9 mouse cellular contexts compared by ENCODE assay signal in the genomic region with DNA sequence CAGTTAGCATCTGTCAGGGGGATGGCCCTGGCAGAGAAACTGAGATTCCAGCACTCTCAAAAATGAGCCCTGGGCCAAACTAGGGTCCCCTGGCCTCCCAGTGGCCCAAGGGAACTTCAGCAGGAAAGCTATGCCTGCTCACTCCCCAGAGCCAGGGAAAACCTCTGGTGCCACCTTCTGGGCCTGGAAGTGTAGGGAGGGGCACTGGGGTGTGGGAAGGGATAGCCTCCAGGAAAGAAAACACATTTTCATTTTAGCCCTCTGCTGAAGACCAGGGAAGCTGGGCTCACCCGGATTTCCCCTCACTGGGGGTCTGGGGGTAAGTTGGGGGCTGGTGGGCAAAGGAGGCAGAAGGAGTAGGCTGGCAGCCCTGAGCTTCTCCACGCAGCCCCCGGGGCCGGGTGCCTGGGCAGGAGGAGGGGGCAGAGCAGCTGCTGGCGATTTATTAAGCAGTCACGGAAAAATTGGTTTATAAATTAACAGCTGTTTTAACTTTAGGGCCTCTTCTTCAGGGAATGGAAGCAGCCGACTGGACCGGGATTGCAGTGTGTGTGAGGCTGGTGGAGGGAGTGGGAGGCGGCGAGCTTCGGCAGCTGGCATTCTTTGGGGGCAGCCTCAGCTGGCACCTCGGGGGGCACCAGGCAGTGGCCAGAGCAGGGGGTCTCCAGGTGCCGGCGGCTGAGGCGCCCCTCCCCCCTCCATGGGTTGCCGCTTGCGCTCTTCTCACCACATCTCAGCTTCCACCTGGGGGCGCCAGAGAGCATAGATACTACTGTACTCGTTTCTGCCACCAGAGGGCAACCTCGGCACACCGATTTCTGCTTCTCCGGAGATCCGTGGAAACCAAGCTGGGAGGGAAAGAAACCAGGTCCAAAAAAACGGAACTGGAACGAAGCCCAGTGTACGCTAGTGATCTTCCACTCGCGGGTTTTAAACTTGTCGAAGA. TPM values are rescaled to one million over a fixed set of nuclear protein-coding genes. Genes with fewer than 3 reads are reported as not detected.
DNase-seq lines count a peak whose midpoint lies in the region; ATAC-seq and TF ChIP-seq lines count a peak whose summit lies in the region.
"Had no signal": no experiment of that assay in that cellular context is flagged by ENCODE, and none has a peak within 500 bp of the region (broad histone marks: within the 10 kb centered on the region; RNA-seq: fewer than 3 reads in every experiment).

No protein-coding gene starts in this region.

- peak; percentile 18; the same call in 1 of the 2 replicates for ATAC-seq in cerebellum, adult (ENCODE audit: insufficient number of reproducible peaks, low FRiP score, low TSS enrichment)
- peak; percentile 47 for ATAC-seq in forebrain, embryonic 14.5 days
- ATAC-seq in liver, postnatal 0 days, result peak; percentile 53
- 0 out of 2 replicates have a peak, but pooled peaks have one; percentile 44 for ATAC-seq in neural tube, embryonic 14.5 days (ENCODE audit: low read depth)

- no peak overlapping the region; the same call in 1 of the 2 replicates for H3K27ac ChIP-seq in forebrain, embryonic 14.5 days (ENCODE audit: low read depth, low read length)
- H3K27ac ChIP-seq in liver, postnatal 0 days (ENCODE audit: low read depth), result no peak overlapping the region
- H3K27ac ChIP-seq in neural tube, embryonic 14.5 days (ENCODE audit: low read depth, low read length), result peak overlapping the region; percentile 39; the same call in 1 of the 2 replicates

- H3K4me2 ChIP-seq in forebrain, embryonic 14.5 days (ENCODE audit: low read length), result peak overlapping the region; percentile 51
- peak overlapping the region; percentile 57 for H3K4me2 ChIP-seq in liver, postnatal 0 days (ENCODE audit: low read depth, low read length)
- peak overlapping the region; percentile 39 for H3K4me2 ChIP-seq in neural tube, embryonic 14.5 days (ENCODE audit: low read depth, low read length)

- no peaks in the 10 kb centered on the region for H3K36me3 ChIP-seq in E14TG2a.4 (ENCODE audit: insufficient read depth, low read length)
- H3K36me3 ChIP-seq in forebrain, embryonic 14.5 days (ENCODE audit: control insufficient read depth, insufficient read depth, low read length), result no peaks in the 10 kb centered on the region
- no peaks in the 10 kb centered on the region for H3K36me3 ChIP-seq in liver, postnatal 0 days (replicated peaks; ENCODE audit: insufficient read depth, low read length)
- no peaks in the 10 kb centered on the region for H3K36me3 ChIP-seq in neural tube, embryonic 14.5 days (ENCODE audit: control insufficient read depth, insufficient read depth, low read length)

- peak overlapping the region; percentile 40; the same call in 1 of the 2 replicates for H3K9ac ChIP-seq in forebrain, embryonic 14.5 days (ENCODE audit: low read length)
- H3K9ac ChIP-seq in liver, postnatal 0 days (replicated peaks), result no peak overlapping the region
- H3K9ac ChIP-seq in neural tube, embryonic 14.5 days (replicated peaks; ENCODE audit: low read depth, low read length), result no peak overlapping the region

- H3K9me3 ChIP-seq in E14TG2a.4 (ENCODE audit: low read length), result no peaks in the 10 kb centered on the region
- no peaks in the 10 kb centered on the region for H3K9me3 ChIP-seq in forebrain, embryonic 14.5 days (replicated peaks; ENCODE audit: control insufficient read depth, low read length)
- no peaks in the 10 kb centered on the region for H3K9me3 ChIP-seq in liver, postnatal 0 days (ENCODE audit: low read length)
- H3K9me3 ChIP-seq in neural tube, embryonic 14.5 days (ENCODE audit: control insufficient read depth, low read length), result no peaks in the 10 kb centered on the region

- intact Hi-C loops in heart, postnatal 14 days (cut with DNase I), result loop anchor here (1.0 to 2.0 kb wide), 4 partner anchors 31 to 115 kb away; partner anchors contain the start of gene Mien1

- TF ChIP-seq CTCF in E14TG2a.4 (conservative IDR thresholded peaks at IDR 0.05; ENCODE audit: low read length), result peak; percentile 79
- TF ChIP-seq CTCF in liver, postnatal 0 days (IDR thresholded peaks at IDR 0.05; ENCODE audit: low read depth), result peak; percentile 100

- H3K4me3 ChIP-seq in E14TG2a.4 (replicated peaks; ENCODE audit: low read length), result peak overlapping the region; percentile 17; the same call in 1 of the 2 replicates
- H3K4me3 ChIP-seq in forebrain, embryonic 14.5 days (ENCODE audit: low read depth, low read length), result peak overlapping the region; percentile 23
- no peak overlapping the region for H3K4me3 ChIP-seq in liver, postnatal 0 days (ENCODE audit: low read depth, low read length)
- H3K4me3 ChIP-seq in neural tube, embryonic 14.5 days (ENCODE audit: low read depth, low read length), result peak overlapping the region; percentile 10; the same call in 1 of the 2 replicates

- WGBS in forebrain, embryonic 14.5 days, result under 1% methylated on average over 29 of the region's 29 CpGs
- WGBS in liver, postnatal 0 days (ENCODE audit: insufficient replicate concordance), result 4% methylated on average over 29 of the region's 29 CpGs
- WGBS in neural tube, embryonic 14.5 days, result 2% methylated on average over 29 of the region's 29 CpGs

- DNase-seq in forebrain, embryonic 14.5 days (ENCODE audit: low spot score), result peak; percentile 91
- DNase-seq in heart, postnatal 14 days, result peak; percentile 93 to 97
- DNase-seq in layer of hippocampus, adult 11-12 months (ENCODE audit: low spot score), result peak; percentile 98
- DNase-seq in liver, postnatal 0 days, result peak; percentile 95
- DNase-seq in testis, postnatal 10 days (ENCODE audit: low spot score), result peak; percentile 97

- no peak for TF ChIP-seq EP300 in liver, postnatal 0 days (IDR thresholded peaks at IDR 0.05; ENCODE audit: low read depth)

- H3K4me1 ChIP-seq in E14TG2a.4 (replicated peaks; ENCODE audit: low read depth, low read length), result peaks cover 44% of the 10 kb centered on the region
- peaks cover 17% of the 10 kb centered on the region for H3K4me1 ChIP-seq in forebrain, embryonic 14.5 days (ENCODE audit: control insufficient read depth, insufficient read depth, low read length)
- H3K4me1 ChIP-seq in liver, postnatal 0 days (ENCODE audit: insufficient read depth), result 0 out of 2 replicates have a peak, but pooled peaks cover 4% of the 10 kb centered on the region
- H3K4me1 ChIP-seq in neural tube, embryonic 14.5 days (ENCODE audit: control insufficient read depth, insufficient read depth, low read length), result peaks cover 21% of the 10 kb centered on the region

- peaks cover 80% of the 10 kb centered on the region for H3K27me3 ChIP-seq in E14TG2a.4 (ENCODE audit: insufficient read depth, low read length)
- H3K27me3 ChIP-seq in forebrain, embryonic 14.5 days (replicated peaks; ENCODE audit: control insufficient read depth, insufficient read depth, low read length), result peaks cover 32% of the 10 kb centered on the region
- H3K27me3 ChIP-seq in liver, postnatal 0 days (ENCODE audit: insufficient read depth, low read length), result peaks cover 69% of the 10 kb centered on the region
- peaks cover 29% of the 10 kb centered on the region for H3K27me3 ChIP-seq in neural tube, embryonic 14.5 days (ENCODE audit: control insufficient read depth, insufficient read depth, low read length)

RNA-seq across cellular contexts. Expression of gene Ppp1r1b, which starts 5.9 kb away (rescaled TPM):
- polyA plus RNA-seq in forebrain, embryonic 14.5 days (2014; fragmentation: Nextera tagmentation; extraction: Ambion mirVana), result 33.1 and 42.2 TPM in 2 replicates
- total RNA-seq in heart, postnatal 14 days (2021), result 1 to 10 TPM; 1.8 to 3.0 TPM
- polyA plus RNA-seq in liver, postnatal 0 days (2015; fragmentation: Nextera tagmentation; extraction: Ambion mirVana), result 5.4 and 6.6 TPM in 2 replicates
- 1.3 and 2.4 TPM in 2 replicates for polyA plus RNA-seq in neural tube, embryonic 14.5 days (2014; fragmentation: Nextera tagmentation; extraction: Ambion mirVana)

RNA-seq across cellular contexts. Expression of gene Neurod2, which starts 12.8 kb away (rescaled TPM):
- polyA plus RNA-seq in forebrain, embryonic 14.5 days (2014; fragmentation: Nextera tagmentation; extraction: Ambion mirVana), result 64.1 and 90.9 TPM in 2 replicates
- not detected for total RNA-seq in heart, postnatal 14 days (2021)
- not detected in 2 replicates for polyA plus RNA-seq in liver, postnatal 0 days (2015; fragmentation: Nextera tagmentation; extraction: Ambion mirVana)
- polyA plus RNA-seq in neural tube, embryonic 14.5 days (2014; fragmentation: Nextera tagmentation; extraction: Ambion mirVana), result 25.3 and 25.5 TPM in 2 replicates
- polyA plus RNA-seq: large intestine, adult 2 months had no signal

RNA-seq across cellular contexts. Expression of gene Stard3, which starts 15.9 kb away (rescaled TPM):
- polyA plus RNA-seq in forebrain, embryonic 14.5 days (2014; fragmentation: Nextera tagmentation; extraction: Ambion mirVana), result 43.8 and 46.6 TPM in 2 replicates
- total RNA-seq in heart, postnatal 14 days (2021), result 10 to 100 TPM; 21.7 to 23.3 TPM
- 14.5 and 15.4 TPM in 2 replicates for polyA plus RNA-seq in liver, postnatal 0 days (2015; fragmentation: Nextera tagmentation; extraction: Ambion mirVana)
- 28.0 and 35.6 TPM in 2 replicates for polyA plus RNA-seq in neural tube, embryonic 14.5 days (2014; fragmentation: Nextera tagmentation; extraction: Ambion mirVana)

RNA-seq across cellular contexts. Expression of gene Tcap, which starts 41.3 kb away (rescaled TPM):
- polyA plus RNA-seq in forebrain, embryonic 14.5 days (2014; fragmentation: Nextera tagmentation; extraction: Ambion mirVana), result 0.23 TPM in 1 of 2 replicates, not detected in the other
- 100 to 1,000 TPM; 841 to 967 TPM for total RNA-seq in heart, postnatal 14 days (2021)
- 0.26 and 6.0 TPM in 2 replicates for polyA plus RNA-seq in liver, postnatal 0 days (2015; fragmentation: Nextera tagmentation; extraction: Ambion mirVana)
- 0.29 and 0.39 TPM in 2 replicates for polyA plus RNA-seq in neural tube, embryonic 14.5 days (2014; fragmentation: Nextera tagmentation; extraction: Ambion mirVana)

RNA-seq across cellular contexts. Expression of gene Pnmt, which starts 44.0 kb away (rescaled TPM):
- polyA plus RNA-seq in forebrain, embryonic 14.5 days (2014; fragmentation: Nextera tagmentation; extraction: Ambion mirVana), result 0.32 and 0.36 TPM in 2 replicates
- under 1 TPM; 0.41 to 0.61 TPM for total RNA-seq in heart, postnatal 14 days (2021)
- not detected in 2 replicates for polyA plus RNA-seq in liver, postnatal 0 days (2015; fragmentation: Nextera tagmentation; extraction: Ambion mirVana)
- polyA plus RNA-seq in neural tube, embryonic 14.5 days (2014; fragmentation: Nextera tagmentation; extraction: Ambion mirVana), result 1.8 and 2.6 TPM in 2 replicates
- polyA plus RNA-seq: large intestine, adult 2 months had no signal

Comparison
In these comparisons a context has a peak if more than half of its experiments do, and no peak if none do; other contexts are left out.
1. RNA of gene Neurod2, which starts 12.8 kb away (polyA plus RNA-seq): 64.1 to 90.9 TPM in forebrain, embryonic 14.5 days and 25.3 to 25.5 TPM in neural tube, embryonic 14.5 days; not detected in liver, postnatal 0 days; every median in the first group is over 10 times any median in the second.
2. Peak in every context shown above with its lines, with median percentiles within 50 percentile points of each other: ATAC-seq, DNase-seq and H3K4me2 ChIP-seq.